ENCODE assay signal across 11 mouse cellular contexts in genomic region chr17:87379821-87380220, GRCm38 (mm10). TPM values are rescaled to one million over a fixed set of nuclear protein-coding genes. Genes with fewer than 3 reads are reported as not detected.
DNase-seq lines count a peak whose midpoint lies in the region; ATAC-seq lines count a peak whose summit lies in the region.
"Had no signal": no experiment of that assay in that cellular context is flagged by ENCODE, and none has a peak within 500 bp of the region (broad histone marks: within the 10 kb centered on the region; RNA-seq: fewer than 3 reads in every experiment).

No protein-coding gene starts in this region.

- no peak overlapping the region for H3K4me3 ChIP-seq in kidney, embryonic 15.5 days (replicated peaks)
- H3K4me3 ChIP-seq in embryonic facial prominence, embryonic 12.5 days, result no peak overlapping the region
- no peak overlapping the region for H3K4me3 ChIP-seq in hindbrain, embryonic 11.5 days (ENCODE audit: low read depth, low read length)
- no peak overlapping the region for H3K4me3 ChIP-seq in midbrain, embryonic 14.5 days (replicated peaks; ENCODE audit: low read depth, low read length)

- H3K9me3 ChIP-seq in kidney, embryonic 15.5 days (replicated peaks), result no peaks in the 10 kb centered on the region
- no peaks in the 10 kb centered on the region for H3K9me3 ChIP-seq in embryonic facial prominence, embryonic 12.5 days
- H3K9me3 ChIP-seq in hindbrain, embryonic 11.5 days (ENCODE audit: control insufficient read depth, low read length), result no peaks in the 10 kb centered on the region
- H3K9me3 ChIP-seq in midbrain, embryonic 14.5 days (ENCODE audit: control insufficient read depth, low read length), result no peaks in the 10 kb centered on the region

- H3K27ac ChIP-seq in kidney, embryonic 15.5 days, result peak overlapping the region; percentile 81
- peak overlapping the region; percentile 30; the same call in 1 of the 2 replicates for H3K27ac ChIP-seq in embryonic facial prominence, embryonic 12.5 days
- H3K27ac ChIP-seq in hindbrain, embryonic 11.5 days (ENCODE audit: low read depth, low read length), result 0 out of 2 replicates have a peak overlapping the region, but pooled peaks have one; percentile 1
- peak overlapping the region; percentile 52 for H3K27ac ChIP-seq in midbrain, embryonic 14.5 days (replicated peaks; ENCODE audit: low read depth, low read length)

- ATAC-seq in kidney, embryonic 15.5 days (replicated peaks; ENCODE audit: low FRiP score), result no peak
- no peak for ATAC-seq in embryonic facial prominence, embryonic 12.5 days (ENCODE audit: insufficient number of reproducible peaks, insufficient read depth, low FRiP score, low TSS enrichment)
- no peak for ATAC-seq in hindbrain, embryonic 11.5 days (ENCODE audit: low FRiP score)
- ATAC-seq in midbrain, embryonic 14.5 days (ENCODE audit: low FRiP score, low TSS enrichment), result no peak

- no peak overlapping the region for H3K4me2 ChIP-seq in kidney, embryonic 15.5 days
- H3K4me2 ChIP-seq in embryonic facial prominence, embryonic 12.5 days (replicated peaks), result no peak overlapping the region
- no peak overlapping the region for H3K4me2 ChIP-seq in hindbrain, embryonic 11.5 days (replicated peaks; ENCODE audit: low read depth, low read length)
- H3K4me2 ChIP-seq in midbrain, embryonic 14.5 days (ENCODE audit: low read length), result no peak overlapping the region

- no peak overlapping the region for H3K9ac ChIP-seq in kidney, embryonic 15.5 days
- no peak overlapping the region for H3K9ac ChIP-seq in embryonic facial prominence, embryonic 12.5 days
- H3K9ac ChIP-seq in hindbrain, embryonic 11.5 days (ENCODE audit: low read depth, low read length), result no peak overlapping the region
- H3K9ac ChIP-seq in midbrain, embryonic 14.5 days (replicated peaks; ENCODE audit: low read length), result no peak overlapping the region; the same call in 1 of the 2 replicates

- no peaks in the 10 kb centered on the region for H3K27me3 ChIP-seq in kidney, embryonic 15.5 days
- no peaks in the 10 kb centered on the region for H3K27me3 ChIP-seq in embryonic facial prominence, embryonic 12.5 days
- H3K27me3 ChIP-seq in hindbrain, embryonic 11.5 days (ENCODE audit: control insufficient read depth, insufficient read depth, low read length), result no peaks in the 10 kb centered on the region
- H3K27me3 ChIP-seq in midbrain, embryonic 14.5 days (ENCODE audit: control insufficient read depth, insufficient read depth, low read length), result no peaks in the 10 kb centered on the region

- no peaks in the 10 kb centered on the region for H3K36me3 ChIP-seq in kidney, embryonic 15.5 days
- no peaks in the 10 kb centered on the region for H3K36me3 ChIP-seq in embryonic facial prominence, embryonic 12.5 days
- no peaks in the 10 kb centered on the region for H3K36me3 ChIP-seq in hindbrain, embryonic 11.5 days (ENCODE audit: control insufficient read depth, insufficient read depth, low read length)
- H3K36me3 ChIP-seq in midbrain, embryonic 14.5 days (ENCODE audit: control insufficient read depth, insufficient read depth, low read length), result no peaks in the 10 kb centered on the region

- peaks cover 69% of the 10 kb centered on the region for H3K4me1 ChIP-seq in kidney, embryonic 15.5 days
- peaks cover 45% of the 10 kb centered on the region for H3K4me1 ChIP-seq in embryonic facial prominence, embryonic 12.5 days
- peaks cover 15% of the 10 kb centered on the region for H3K4me1 ChIP-seq in hindbrain, embryonic 11.5 days (replicated peaks; ENCODE audit: control insufficient read depth, insufficient read depth, low read length)
- peaks cover 32% of the 10 kb centered on the region for H3K4me1 ChIP-seq in midbrain, embryonic 14.5 days (ENCODE audit: control insufficient read depth, insufficient read depth, low read length)

- no peak for DNase-seq in kidney, adult 8-10 months
- no peak for DNase-seq in hindbrain, embryonic 11.5 days (ENCODE audit: low spot score)
- no peak for DNase-seq in midbrain, embryonic 14.5 days
- DNase-seq in ovary, adult 18-20 months (ENCODE audit: low spot score), result no peak
- no peak for DNase-seq in spleen, postnatal 36 days (ENCODE audit: low spot score in 2 of 2)
- no peak for DNase-seq in spleen, adult 12 weeks (ENCODE audit: low spot score)
- DNase-seq: embryo, embryonic 11 days; liver had no signal

- WGBS in kidney, embryonic 15.5 days, result 28% methylated on average over 10 of the region's 10 CpGs
- 49% methylated on average over 10 of the region's 10 CpGs for WGBS in embryonic facial prominence, embryonic 12.5 days
- WGBS in hindbrain, embryonic 11.5 days, result 53% methylated on average over 10 of the region's 10 CpGs
- 49% methylated on average over 10 of the region's 10 CpGs for WGBS in midbrain, embryonic 14.5 days

RNA-seq across cellular contexts. Expression of gene Stpg4, which starts 47.7 kb away (rescaled TPM):
- not detected in 2 replicates for polyA plus RNA-seq in kidney, embryonic 15.5 days (2015; fragmentation: Nextera tagmentation; extraction: Ambion mirVana)
- polyA plus RNA-seq in embryonic facial prominence, embryonic 12.5 days (2016; fragmentation: Nextera tagmentation; extraction: Ambion mirVana), result not detected in 2 replicates
- polyA plus RNA-seq in hindbrain, embryonic 11.5 days (2014; fragmentation: Nextera tagmentation; extraction: Ambion mirVana), result not detected in 2 replicates
- not detected in 2 replicates for polyA plus RNA-seq in midbrain, embryonic 14.5 days (2014; fragmentation: Nextera tagmentation; extraction: Ambion mirVana)
- polyA plus RNA-seq: small intestine, adult 2 months had no signal

Comparison
In these comparisons a context has a peak if more than half of its experiments do, and no peak if none do; other contexts are left out.
1. H3K27ac ChIP-seq: peak in every context shown above with its lines; median percentile 81 in kidney, embryonic 15.5 days; 52 in midbrain, embryonic 14.5 days; 30 in embryonic facial prominence, embryonic 12.5 days; 1 in hindbrain, embryonic 11.5 days.